Mouse (Mus musculus): Measurements from ENCODE around the gene Svop.

- TF ChIP-seq GATA1 (IDR thresholded peaks at IDR 0.05; ENCODE audit: borderline replicate concordance, low read length): no peak
- no peak for TF ChIP-seq FLI1 (IDR thresholded peaks at IDR 0.05; ENCODE audit: low read length)
Observed at GRCm38 (mm10) chr5:114116586-114116985, 25.2 kb upstream of the Svop start.
